Mouse (Mus musculus) limb, embryonic 10.5 days (tissue): ENCODE measurements at regions not wholly inside any gene's neighbourhood (a gene's known extent, or its start where the extent isn't known, plus 50 kb on each side); places are given as distances from the start of the nearest gene placed in this dataset.

Source experiments
- DNase-seq: peaks from one replicate; pipeline ENCODE4 v3.0.0-alpha.2; 2017; ENCODE audit warnings: low spot score
- H3K27ac ChIP-seq: fragments of 300-500 bp; sonication (generic); 2 replicates; pipeline ENCODE4 v1.5.1; 2016; ENCODE audit warnings: mild to moderate bottlenecking
- H3K27me3 ChIP-seq: fragments of 300-500 bp; sonication (generic); 2 replicates; pipeline ENCODE4 v1.6.1; 2016; ENCODE audit warnings: low read depth, mild to moderate bottlenecking; ENCODE audit not compliant: poor library complexity, severe bottlenecking
- H3K36me3 ChIP-seq: fragments of 300-500 bp; sonication (generic); 2 replicates; pipeline ENCODE4 v1.6.1; 2016; ENCODE audit warnings: mild to moderate bottlenecking, moderate library complexity
- H3K4me1 ChIP-seq: fragments of 300-500 bp; sonication (generic); 2 replicates; pipeline ENCODE4 v1.6.1; 2016
- H3K4me3 ChIP-seq: fragments of 300-500 bp; sonication (generic); 2 replicates; pipeline ENCODE4 v1.5.1; 2016; ENCODE audit warnings: mild to moderate bottlenecking, moderate library complexity
- H3K9me3 ChIP-seq: fragments of 300-500 bp; sonication (generic); replicated peaks from 2 replicates; pipeline ENCODE4 v1.6.1; 2016; ENCODE audit warnings: mild to moderate bottlenecking
- WGBS: fragments of 180-500 bp; shearing (Covaris S2); methylation state at CpG from one replicate; pipeline ENCODE4 v1.1.7; 2016; 5-methylcytosine and 5-hydroxymethylcytosine counted together

GRCm38 (mm10) chr16:93182656-93183055, 356.7 kb upstream of the Runx1 start:
- no peak for DNase-seq
- 90% methylated on average over 3 of the region's 3 CpGs for WGBS

GRCm38 (mm10) chr16:93181497-93181896, 355.5 kb upstream of the Runx1 start:
- H3K27me3 ChIP-seq, result no peaks in the 10 kb centered on the region
- H3K36me3 ChIP-seq, result no peaks in the 10 kb centered on the region
- no peak for DNase-seq
- no peaks in the 10 kb centered on the region for H3K4me1 ChIP-seq
- H3K4me3 ChIP-seq, result no peak overlapping the region
- no peaks in the 10 kb centered on the region for H3K9me3 ChIP-seq
- 93% methylated on average over 8 of the region's 8 CpGs for WGBS
- no peak overlapping the region for H3K27ac ChIP-seq

More at GRCm38 (mm10) chr16:93182656-93183055, 356.7 kb upstream of the Runx1 start:
- H3K4me3 ChIP-seq, result no peak overlapping the region
- no peaks in the 10 kb centered on the region for H3K9me3 ChIP-seq
- no peak overlapping the region for H3K27ac ChIP-seq
- no peaks in the 10 kb centered on the region for H3K36me3 ChIP-seq
- no peaks in the 10 kb centered on the region for H3K4me1 ChIP-seq
- no peaks in the 10 kb centered on the region for H3K27me3 ChIP-seq

- no peaks in the 10 kb centered on the region for H3K36me3 ChIP-seq
- no peaks in the 10 kb centered on the region for H3K27me3 ChIP-seq
- no peaks in the 10 kb centered on the region for H3K4me1 ChIP-seq
- no peak overlapping the region for H3K4me3 ChIP-seq
- no peak for DNase-seq
- no peak overlapping the region for H3K27ac ChIP-seq
- WGBS, result 87% methylated on average over 5 of the region's 5 CpGs
- H3K9me3 ChIP-seq, result no peaks in the 10 kb centered on the region
Observed at GRCm38 (mm10) chr16:93180213-93180612, 354.3 kb upstream of the Runx1 start.

GRCm38 (mm10) chr16:93166667-93167066, 340.7 kb upstream of the Runx1 start:
- Histone ChIP-seq H3K9me3 (no peaks in the 10 kb centered on the region), H3K27me3 (no peaks in the 10 kb centered on the region), H3K4me3 (no peak overlapping the region), H3K4me1 (no peaks in the 10 kb centered on the region), H3K27ac (no peak overlapping the region), H3K36me3 (no peaks in the 10 kb centered on the region)
- 95% methylated on average over 3 of the region's 3 CpGs for WGBS
- no peak for DNase-seq

DNA sequence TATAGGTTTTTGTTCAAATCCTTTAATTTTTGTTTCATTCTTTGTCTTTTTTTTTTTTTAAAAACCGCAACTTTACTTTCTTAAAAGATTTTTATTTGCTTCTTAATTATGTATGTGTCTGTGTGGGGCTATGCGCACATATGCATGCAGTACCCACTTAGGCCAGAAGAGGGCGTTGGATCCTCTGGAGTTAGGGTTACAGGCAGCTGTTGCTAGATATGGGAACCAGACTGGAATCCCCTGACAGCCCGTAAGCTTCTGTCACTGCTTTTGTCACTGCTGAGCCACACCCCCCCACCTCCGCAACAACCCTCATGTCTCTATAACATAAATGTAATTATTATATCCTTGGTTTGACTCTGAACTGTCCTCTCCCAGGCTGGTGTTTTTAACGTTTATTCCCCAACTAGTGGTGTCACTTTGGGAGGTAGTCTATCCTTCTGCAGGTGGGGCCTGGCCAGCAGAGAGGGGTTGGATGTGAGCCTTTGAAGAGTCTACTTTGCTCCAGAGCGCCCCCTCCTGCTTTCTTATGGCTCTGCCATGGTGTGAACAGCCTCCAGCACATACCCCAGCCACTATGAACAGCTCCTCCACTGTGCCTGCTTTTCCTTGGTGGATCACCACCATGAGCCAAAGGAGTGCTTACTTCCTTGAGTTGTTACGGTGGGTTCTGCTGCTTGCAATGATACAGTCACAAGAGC, 332.7 kb upstream of the Runx1 start:
- no peaks in the 10 kb centered on the region for H3K4me1 ChIP-seq
- 87% methylated on average over 8 of the region's 8 CpGs for WGBS

DNA sequence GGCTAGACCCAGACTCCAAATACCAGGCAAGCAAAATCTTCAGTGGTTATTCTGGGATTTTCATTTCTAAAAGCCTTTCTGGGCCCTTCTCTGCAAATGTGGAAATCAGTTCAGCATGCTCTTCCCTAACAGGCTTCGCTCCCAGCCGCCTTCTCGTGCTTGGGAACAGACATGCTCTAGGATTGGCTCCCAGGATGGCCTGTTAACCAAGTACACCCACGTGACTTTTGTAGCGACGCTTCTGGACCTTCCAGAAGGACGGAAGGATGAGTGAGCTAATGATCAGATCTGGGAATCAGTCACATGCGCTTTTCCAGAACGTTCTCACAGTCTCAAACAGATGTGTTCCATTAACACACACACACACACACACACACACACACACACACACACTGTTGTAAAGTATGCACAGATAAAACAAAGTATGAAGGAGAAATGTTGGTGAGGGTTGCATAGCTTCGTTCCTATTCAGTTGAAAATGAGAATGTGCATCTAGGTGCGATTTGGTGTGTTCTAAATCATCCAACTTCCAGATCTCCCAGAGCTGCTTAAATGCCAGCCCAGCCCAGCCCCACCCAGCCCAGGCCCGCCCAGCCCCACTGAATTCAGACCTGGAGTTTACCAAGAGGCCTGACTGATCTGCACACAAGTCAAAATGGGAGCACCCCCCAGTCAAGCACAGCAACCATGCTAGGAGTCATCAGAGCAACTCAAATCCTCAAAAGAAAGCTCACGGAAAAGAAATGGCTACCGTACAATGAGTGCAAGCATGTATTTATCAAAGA, 327.8 kb upstream of the Runx1 start:
- no peak for DNase-seq
- WGBS, result 79% methylated on average over 14 of the region's 14 CpGs
- Histone ChIP-seq H3K27ac (no peak overlapping the region), H3K9me3 (no peaks in the 10 kb centered on the region), H3K4me3 (no peak overlapping the region), H3K36me3 (no peaks in the 10 kb centered on the region), H3K27me3 (peaks cover 21% of the 10 kb centered on the region; the same call in 1 of the 2 replicates), H3K4me1 (peaks cover 10% of the 10 kb centered on the region)

More for the DNA sequence above, 332.7 kb upstream of the Runx1 start:
- Histone ChIP-seq H3K27me3 (0 out of 2 replicates have a peak, but pooled peaks cover 9% of the 10 kb centered on the region), H3K4me3 (no peak overlapping the region), H3K36me3 (no peaks in the 10 kb centered on the region), H3K27ac (no peak overlapping the region), H3K9me3 (no peaks in the 10 kb centered on the region)
- DNase-seq, result no peak

DNA sequence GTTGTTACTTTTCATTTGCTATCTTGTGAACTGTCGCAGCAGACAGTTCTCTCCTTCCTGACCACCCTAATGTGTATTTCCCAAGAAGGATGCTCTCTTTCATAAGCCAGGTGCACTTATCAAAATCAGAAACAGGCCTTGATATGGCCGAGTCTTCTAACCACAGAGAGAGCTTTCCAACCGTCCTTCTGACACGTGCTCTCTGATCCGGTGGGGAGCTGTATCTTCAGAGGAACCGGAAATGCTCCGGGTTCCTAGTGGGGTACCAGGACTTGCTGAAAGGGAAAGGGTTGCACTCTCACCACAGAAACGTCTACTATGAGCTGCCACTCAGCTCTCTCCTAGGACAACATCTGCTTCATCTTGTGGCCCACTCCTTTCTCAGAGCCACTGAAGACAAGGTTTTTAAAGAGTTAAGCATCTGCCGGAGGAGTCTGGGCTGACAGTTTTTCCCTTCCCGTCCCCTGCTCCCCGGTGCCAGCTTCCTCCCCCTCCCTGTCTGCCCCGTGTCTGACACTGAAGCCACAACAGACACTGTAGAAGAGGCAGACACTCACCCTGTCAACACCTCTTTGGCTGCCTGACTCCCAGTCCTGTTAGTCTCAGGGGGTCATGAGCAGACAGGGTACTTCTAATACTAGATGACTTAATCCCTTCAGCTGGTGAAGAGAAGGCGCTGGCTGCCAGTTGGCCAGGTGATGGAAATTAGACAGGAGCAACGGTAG, 327.0 kb upstream of the Runx1 start:
- no peaks in the 10 kb centered on the region for H3K36me3 ChIP-seq
- no peak for DNase-seq
- no peak overlapping the region for H3K4me3 ChIP-seq
- WGBS, result 37% methylated on average over 14 of the region's 14 CpGs
- H3K27me3 ChIP-seq, result peaks cover 25% of the 10 kb centered on the region; the same call in 1 of the 2 replicates
- peaks cover 10% of the 10 kb centered on the region for H3K4me1 ChIP-seq
- peak overlapping the region; percentile 25; the same call in 1 of the 2 replicates for H3K27ac ChIP-seq
- no peaks in the 10 kb centered on the region for H3K9me3 ChIP-seq

DNA sequence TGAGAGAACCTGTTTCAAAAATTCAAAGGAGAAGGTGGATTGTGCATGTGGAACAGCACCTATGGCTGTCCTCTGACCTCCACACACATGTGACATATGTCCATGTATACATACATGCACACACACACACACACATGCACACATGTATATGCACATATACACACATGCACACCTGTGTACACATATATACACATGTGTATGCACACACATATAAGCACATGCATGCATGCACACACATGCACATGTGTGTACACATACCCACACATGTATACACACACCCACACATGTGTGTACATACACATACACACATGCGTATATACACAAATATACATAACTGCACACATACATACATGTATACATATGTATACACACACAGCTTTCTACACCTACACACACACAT, 326.1 kb upstream of the Runx1 start:
- no peak for DNase-seq
- Histone ChIP-seq H3K27me3 (peaks cover 25% of the 10 kb centered on the region; the same call in 1 of the 2 replicates), H3K27ac (no peak overlapping the region), H3K4me1 (peaks cover 10% of the 10 kb centered on the region), H3K36me3 (no peaks in the 10 kb centered on the region), H3K9me3 (no peaks in the 10 kb centered on the region), H3K4me3 (no peak overlapping the region)
- WGBS, result 96% methylated on average over 1 of the region's 1 CpGs

GRCm38 (mm10) chr16:93151652-93152051, 325.7 kb upstream of the Runx1 start:
- DNase-seq, result no peak
- H3K27ac ChIP-seq, result no peak overlapping the region
- WGBS, result 96% methylated on average over 2 of the region's 2 CpGs
- no peaks in the 10 kb centered on the region for H3K36me3 ChIP-seq
- H3K4me1 ChIP-seq, result peaks cover 10% of the 10 kb centered on the region
- peaks cover 25% of the 10 kb centered on the region; the same call in 1 of the 2 replicates for H3K27me3 ChIP-seq
- H3K4me3 ChIP-seq, result no peak overlapping the region
- no peaks in the 10 kb centered on the region for H3K9me3 ChIP-seq

- Histone ChIP-seq H3K9me3 (no peaks in the 10 kb centered on the region), H3K27ac (no peak overlapping the region), H3K4me3 (no peak overlapping the region), H3K4me1 (peaks cover 10% of the 10 kb centered on the region), H3K27me3 (peaks cover 25% of the 10 kb centered on the region; the same call in 1 of the 2 replicates), H3K36me3 (no peaks in the 10 kb centered on the region)
- DNase-seq, result no peak
- WGBS, result 80% methylated on average over 12 of the region's 12 CpGs
Observed at GRCm38 (mm10) chr16:93150451-93150850, 324.5 kb upstream of the Runx1 start.

- WGBS, result 78% methylated on average over 5 of the region's 5 CpGs
- no peaks in the 10 kb centered on the region for H3K9me3 ChIP-seq
- peaks cover under 1% of the 10 kb centered on the region; the same call in 1 of the 2 replicates for H3K4me1 ChIP-seq
- no peak overlapping the region for H3K27ac ChIP-seq
- no peaks in the 10 kb centered on the region for H3K36me3 ChIP-seq
- H3K27me3 ChIP-seq, result peaks cover 16% of the 10 kb centered on the region; the same call in 1 of the 2 replicates
- DNase-seq, result no peak
- H3K4me3 ChIP-seq, result no peak overlapping the region
Observed at GRCm38 (mm10) chr16:93147525-93148222, 321.7 kb upstream of the Runx1 start.

GRCm38 (mm10) chr16:93146812-93147211, 320.9 kb upstream of the Runx1 start:
- H3K4me1 ChIP-seq, result no peaks in the 10 kb centered on the region
- no peaks in the 10 kb centered on the region for H3K36me3 ChIP-seq
- peaks cover 25% of the 10 kb centered on the region for H3K27me3 ChIP-seq
- no peak overlapping the region for H3K4me3 ChIP-seq
- H3K9me3 ChIP-seq, result no peaks in the 10 kb centered on the region
- H3K27ac ChIP-seq, result no peak overlapping the region
- WGBS, result 85% methylated on average over 3 of the region's 3 CpGs
- DNase-seq, result no peak
